Mouse (Mus musculus): ENCODE measurements at regions not wholly inside any gene's neighbourhood (a gene's known extent, or its start where the extent isn't known, plus 50 kb on each side); places are given as distances from the start of the nearest gene placed in this dataset.

DNA sequence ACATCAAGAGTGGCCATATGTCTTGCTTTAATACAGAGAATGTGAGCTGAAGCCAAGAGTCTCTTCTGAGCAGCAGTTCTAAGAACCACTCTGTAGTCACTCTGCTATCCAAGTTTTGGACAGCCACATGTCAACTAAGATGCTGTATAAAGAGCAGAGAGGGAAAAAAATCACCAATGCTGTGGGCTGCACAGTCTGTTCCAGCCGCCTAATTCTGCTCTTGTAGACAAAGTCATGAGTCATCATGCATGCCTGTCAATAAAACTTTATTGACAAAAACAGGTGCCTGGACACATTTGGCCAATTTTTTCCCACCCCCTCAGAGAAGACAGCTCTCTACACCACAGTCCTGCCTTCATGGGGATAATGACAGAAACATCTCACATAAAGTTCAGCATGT, 185.7 kb upstream of the Dapk1 start:
- peak; percentile 84 to 90 (median 84) for TF ChIP-seq MYOD1 (IDR thresholded peaks at IDR 0.05; ENCODE audit: control insufficient read depth in 1 of 3, insufficient read length in 2 of 3, low read depth in 2 of 3)
- no peak for TF ChIP-seq MYOG (IDR thresholded peaks at IDR 0.05; ENCODE audit: control insufficient read depth in 1 of 3, insufficient read depth in 1 of 3, insufficient read length in 2 of 3, low read depth in 2 of 3)
- TF ChIP-seq TCF12 (IDR thresholded peaks at IDR 0.05; ENCODE audit: insufficient read depth, poor library complexity, severe bottlenecking) = peak; percentile 67
- no peak overlapping the region for H3ac ChIP-seq (ENCODE audit: control insufficient read depth, insufficient read length)

DNA sequence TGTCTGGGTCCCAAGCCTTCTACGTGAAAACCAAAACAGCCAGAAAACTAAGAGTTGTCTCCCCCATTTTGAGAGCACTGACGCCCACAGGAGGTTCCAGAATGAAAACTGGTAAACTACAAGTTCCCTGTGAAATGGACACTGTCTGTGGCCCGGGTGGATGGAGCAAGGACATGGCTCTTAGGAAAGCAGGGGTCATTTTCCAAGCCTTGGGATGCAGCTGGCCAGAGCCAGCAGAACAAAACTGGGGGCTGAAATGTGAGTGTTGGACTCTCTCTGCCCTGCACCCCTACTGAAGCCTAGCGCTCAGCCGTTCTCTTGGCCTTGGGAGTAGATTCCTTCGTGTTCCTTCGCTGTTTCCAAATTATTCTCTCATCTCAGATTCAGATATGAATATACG, 184.7 kb upstream of the Dapk1 start:
- H3K4me3 ChIP-seq = no peak overlapping the region
- no peaks in the 10 kb centered on the region for H3K79me2 ChIP-seq (ENCODE audit: control insufficient read depth, insufficient read depth)
- H3K4me2 ChIP-seq (ENCODE audit: low read depth) = peak overlapping the region; percentile 37
- H3ac ChIP-seq (ENCODE audit: control insufficient read depth, insufficient read length) = no peak overlapping the region
- TF ChIP-seq SRF (IDR thresholded peaks at IDR 0.05; ENCODE audit: control insufficient read depth, insufficient read length, low read depth) (no peak), REST (IDR thresholded peaks at IDR 0.05; ENCODE audit: insufficient read depth, insufficient read length) (no peak), MAX (IDR thresholded peaks at IDR 0.05; ENCODE audit: low read depth) (no peak), TCF12 (IDR thresholded peaks at IDR 0.05; ENCODE audit: insufficient read depth, poor library complexity, severe bottlenecking) (no peak), MYOD1 (IDR thresholded peaks at IDR 0.05; ENCODE audit: control insufficient read depth in 1 of 3, insufficient read length in 2 of 3, low read depth in 2 of 3) (no peak), E2F4 (IDR thresholded peaks at IDR 0.05; ENCODE audit: insufficient read depth) (no peak), CEBPB (IDR thresholded peaks at IDR 0.05; ENCODE audit: insufficient read depth, poor library complexity, severe bottlenecking) (no peak), POLR2A (IDR thresholded peaks at IDR 0.05; ENCODE audit: insufficient read length, low read depth) (no peak)
- no peaks in the 10 kb centered on the region for H3K27me3 ChIP-seq (ENCODE audit: control insufficient read depth, insufficient read depth, insufficient read length)
- no peaks in the 10 kb centered on the region for H3K36me3 ChIP-seq (ENCODE audit: control insufficient read depth, insufficient read depth)

More for the DNA sequence above, 185.7 kb upstream of the Dapk1 start:
- H3K36me3 ChIP-seq (ENCODE audit: control insufficient read depth, insufficient read depth) = no peaks in the 10 kb centered on the region
- H3K79me2 ChIP-seq (ENCODE audit: control insufficient read depth, insufficient read depth) = no peaks in the 10 kb centered on the region
- H3K4me3 ChIP-seq = no peak overlapping the region
- no peaks in the 10 kb centered on the region for H3K27me3 ChIP-seq (ENCODE audit: control insufficient read depth, insufficient read depth, insufficient read length)
- peak overlapping the region; percentile 37 for H3K4me2 ChIP-seq (ENCODE audit: low read depth)

DNA sequence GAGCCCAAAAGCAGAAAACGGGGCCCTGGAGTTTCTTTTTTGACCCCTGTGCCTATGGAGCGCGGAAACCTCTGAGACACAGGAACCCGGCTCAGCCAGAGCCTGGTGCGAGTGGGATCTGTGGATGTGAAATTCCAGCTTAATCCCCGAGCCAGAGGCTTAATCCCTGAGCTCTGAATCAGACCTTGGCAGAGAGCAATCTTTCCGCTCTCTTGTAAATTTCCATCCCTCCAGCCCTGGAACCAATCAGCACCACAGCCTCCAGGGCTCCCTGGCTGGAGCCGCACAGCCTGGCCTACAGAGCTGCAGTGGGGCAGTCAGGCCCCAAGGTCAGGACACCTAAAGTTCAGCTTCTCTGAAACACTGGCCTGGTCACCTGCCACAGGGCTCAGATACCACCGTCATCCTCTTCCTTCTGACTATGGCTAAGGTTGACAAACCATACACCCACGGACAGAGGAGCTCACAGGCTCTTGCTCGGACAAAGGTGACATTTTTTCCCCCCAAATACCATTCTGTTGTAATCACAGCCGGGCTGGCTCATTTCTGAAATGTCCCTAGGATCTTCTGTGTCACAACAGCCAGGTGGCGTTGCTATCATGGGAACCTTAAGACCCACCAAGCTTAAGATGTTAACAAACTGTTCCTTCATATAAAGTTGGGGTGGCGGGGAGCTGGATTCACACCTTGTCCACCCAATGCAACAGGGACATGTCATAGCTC, 184.2 kb upstream of the Dapk1 start:
- H3K36me3 ChIP-seq (ENCODE audit: control insufficient read depth, insufficient read depth) = no peaks in the 10 kb centered on the region
- no peaks in the 10 kb centered on the region for H3K27me3 ChIP-seq (ENCODE audit: control insufficient read depth, insufficient read depth, insufficient read length)
- no peak overlapping the region for H3K4me3 ChIP-seq
- TF ChIP-seq TCF12 (IDR thresholded peaks at IDR 0.05; ENCODE audit: insufficient read depth, poor library complexity, severe bottlenecking) (no peak), CEBPB (IDR thresholded peaks at IDR 0.05; ENCODE audit: insufficient read depth, poor library complexity, severe bottlenecking) (no peak), POLR2A (IDR thresholded peaks at IDR 0.05; ENCODE audit: insufficient read length, low read depth) (peak; percentile 38), MYOG (IDR thresholded peaks at IDR 0.05; ENCODE audit: control insufficient read depth in 1 of 3, insufficient read depth in 1 of 3, insufficient read length in 2 of 3, low read depth in 2 of 3) (no peak), USF1 (IDR thresholded peaks at IDR 0.05; ENCODE audit: low read depth) (no peak), REST (IDR thresholded peaks at IDR 0.05; ENCODE audit: insufficient read depth, insufficient read length) (no peak)
- H3ac ChIP-seq (ENCODE audit: control insufficient read depth, insufficient read length) = no peak overlapping the region
- H3K4me2 ChIP-seq (ENCODE audit: low read depth) = peak overlapping the region; percentile 37
- no peaks in the 10 kb centered on the region for H3K79me2 ChIP-seq (ENCODE audit: control insufficient read depth, insufficient read depth)

DNA sequence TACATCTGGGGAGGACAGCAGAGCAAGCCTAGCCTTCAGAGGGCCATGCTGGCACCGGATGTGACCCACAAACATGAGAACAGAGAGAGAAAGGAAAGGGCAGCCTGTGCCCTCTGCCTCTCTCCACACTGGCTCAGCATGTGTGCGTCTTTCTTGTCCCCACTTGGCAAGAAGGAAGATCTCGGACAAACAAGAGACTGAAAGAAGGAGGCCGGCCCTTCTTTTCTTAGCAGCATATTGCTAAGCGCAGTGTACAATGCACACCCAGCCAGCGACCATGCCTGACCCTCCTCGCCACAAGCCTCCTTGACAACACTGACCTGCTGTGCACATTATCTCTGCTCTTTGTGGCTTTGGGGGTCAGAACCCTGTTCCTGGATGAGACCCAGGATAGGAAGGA, 181.4 kb upstream of the Dapk1 start:
- H3K4me3 ChIP-seq = no peak overlapping the region
- no peaks in the 10 kb centered on the region for H3K36me3 ChIP-seq (ENCODE audit: control insufficient read depth, insufficient read depth)
- H3K79me2 ChIP-seq (ENCODE audit: control insufficient read depth, insufficient read depth) = no peaks in the 10 kb centered on the region
- TF ChIP-seq POLR2AphosphoS2 (IDR thresholded peaks at IDR 0.05; ENCODE audit: insufficient read length, low read depth) (no peak), POLR2A (IDR thresholded peaks at IDR 0.05; ENCODE audit: insufficient read length, low read depth) (no peak), TCF12 (IDR thresholded peaks at IDR 0.05; ENCODE audit: insufficient read depth, poor library complexity, severe bottlenecking) (no peak), CEBPB (IDR thresholded peaks at IDR 0.05; ENCODE audit: insufficient read depth, poor library complexity, severe bottlenecking) (no peak), TCF3 (IDR thresholded peaks at IDR 0.05; ENCODE audit: insufficient read length, low read depth) (no peak), MYOD1 (IDR thresholded peaks at IDR 0.05; ENCODE audit: control insufficient read depth in 1 of 3, insufficient read length in 2 of 3, low read depth in 2 of 3) (no peak), USF1 (IDR thresholded peaks at IDR 0.05; ENCODE audit: low read depth) (no peak), REST (IDR thresholded peaks at IDR 0.05; ENCODE audit: insufficient read depth, insufficient read length) (no peak), E2F4 (IDR thresholded peaks at IDR 0.05; ENCODE audit: insufficient read depth) (no peak), MYOG (IDR thresholded peaks at IDR 0.05; ENCODE audit: control insufficient read depth in 1 of 3, insufficient read depth in 1 of 3, insufficient read length in 2 of 3, low read depth in 2 of 3) (no peak), MAX (IDR thresholded peaks at IDR 0.05; ENCODE audit: low read depth) (no peak), SRF (IDR thresholded peaks at IDR 0.05; ENCODE audit: control insufficient read depth, insufficient read length, low read depth) (no peak)
- no peak overlapping the region for H3K4me2 ChIP-seq (ENCODE audit: low read depth)
- no peaks in the 10 kb centered on the region for H3K27me3 ChIP-seq (ENCODE audit: control insufficient read depth, insufficient read depth, insufficient read length)
- no peak overlapping the region for H3ac ChIP-seq (ENCODE audit: control insufficient read depth, insufficient read length)

DNA sequence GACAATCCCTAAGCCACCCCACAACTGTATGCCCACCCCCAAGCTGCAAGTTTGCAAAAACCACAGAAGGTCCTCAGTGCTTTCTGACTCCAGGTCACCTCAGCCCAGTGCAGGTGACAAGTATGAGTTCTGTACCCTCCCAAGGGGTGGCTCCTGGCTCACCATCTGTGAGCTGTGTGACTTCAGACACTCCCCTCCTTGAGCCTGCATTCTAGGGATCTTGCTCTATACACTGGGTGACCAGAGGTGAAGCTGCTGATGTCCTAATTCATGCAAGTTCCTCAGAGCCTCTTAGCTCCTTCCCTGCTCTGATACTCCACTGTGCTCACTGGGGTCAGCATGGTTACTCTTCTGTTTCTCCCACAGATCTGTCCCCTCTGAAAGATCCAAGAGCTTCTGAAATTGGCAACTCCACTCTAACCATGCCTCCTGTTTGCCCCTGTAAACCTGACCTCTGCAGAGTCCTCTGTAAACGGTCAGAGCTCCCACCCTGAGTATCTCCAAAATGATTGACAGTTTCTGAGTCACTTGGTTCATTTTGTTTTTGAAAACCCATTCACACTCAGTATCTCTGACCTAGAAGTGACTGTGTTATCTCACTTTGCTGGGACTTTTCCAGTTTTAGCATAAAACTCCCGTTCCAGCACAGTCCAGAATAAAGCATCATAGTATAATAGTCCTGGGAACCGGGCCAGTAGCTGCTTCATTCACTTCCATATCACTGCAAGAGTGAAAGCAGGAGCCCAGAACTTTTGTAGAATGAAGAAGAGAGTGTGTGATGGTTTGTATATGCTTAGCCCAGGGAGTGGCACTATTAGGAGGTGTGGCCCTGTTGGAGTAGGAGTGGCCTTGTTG, 180.7 kb upstream of the Dapk1 start:
- H3K79me2 ChIP-seq (ENCODE audit: control insufficient read depth, insufficient read depth) = no peaks in the 10 kb centered on the region
- no peaks in the 10 kb centered on the region for H3K36me3 ChIP-seq (ENCODE audit: control insufficient read depth, insufficient read depth)
- no peak for TF ChIP-seq MYOG (IDR thresholded peaks at IDR 0.05; ENCODE audit: control insufficient read depth in 1 of 3, insufficient read depth in 1 of 3, insufficient read length in 2 of 3, low read depth in 2 of 3)
- H3ac ChIP-seq (ENCODE audit: control insufficient read depth, insufficient read length) = no peak overlapping the region
- no peak overlapping the region for H3K4me3 ChIP-seq
- H3K4me2 ChIP-seq (ENCODE audit: low read depth) = no peak overlapping the region
- H3K27me3 ChIP-seq (ENCODE audit: control insufficient read depth, insufficient read depth, insufficient read length) = no peaks in the 10 kb centered on the region

All from myocyte (in vitro differentiated cells).